Mouse (Mus musculus): ENCODE results near the gene Wtip. TPM values are rescaled to one million over a fixed set of nuclear protein-coding genes. Genes with fewer than 3 reads are reported as not detected.
"Not testable (repeated sequence)": the region's sequence is repeated elsewhere in the genome, so short reads cannot be mapped to it uniquely, and the experiment has no call there.

The Wtip gene
- polyA plus RNA-seq, 1 experiment, result 2.3 TPM

DNA sequence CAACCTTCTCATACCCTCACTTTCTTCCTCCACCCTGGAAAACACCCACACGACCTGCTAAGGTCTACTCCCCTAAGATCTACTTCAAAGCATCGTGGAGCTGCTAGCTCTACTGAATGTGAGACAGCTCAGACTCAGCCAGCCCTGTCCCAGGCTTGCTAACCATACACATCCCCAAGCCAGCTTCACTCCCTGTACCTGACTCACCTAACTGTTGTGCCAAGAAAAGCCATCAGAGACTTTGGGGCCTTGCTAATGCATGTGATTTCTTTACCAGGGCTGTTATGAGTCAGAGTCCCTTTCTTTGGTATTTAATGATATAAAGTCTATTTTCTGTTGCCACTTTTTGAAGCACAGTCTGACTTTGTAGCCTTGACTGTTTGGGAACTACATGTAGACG is 1.9 kb downstream of the Wtip start:
- Histone ChIP-seq H3K4me3 (replicated peaks; ENCODE audit: control insufficient read depth, low read depth, low read length) (no peak overlapping the region), H3K27ac (ENCODE audit: control insufficient read depth, insufficient read depth, low read depth, low read length, poor library complexity) (no peak overlapping the region), H3K4me1 (ENCODE audit: control insufficient read depth, insufficient read depth, low read length) (no peaks in the 10 kb centered on the region)
- TF ChIP-seq POLR2A (IDR thresholded peaks at IDR 0.05; ENCODE audit: borderline replicate concordance, control insufficient read depth, low read depth, low read length), result no peak
- no peak for TF ChIP-seq CTCF (IDR thresholded peaks at IDR 0.05; ENCODE audit: control insufficient read depth, insufficient read depth, low read length)
- 59% methylated on average over 3 of the region's 3 CpGs for WGBS

DNA sequence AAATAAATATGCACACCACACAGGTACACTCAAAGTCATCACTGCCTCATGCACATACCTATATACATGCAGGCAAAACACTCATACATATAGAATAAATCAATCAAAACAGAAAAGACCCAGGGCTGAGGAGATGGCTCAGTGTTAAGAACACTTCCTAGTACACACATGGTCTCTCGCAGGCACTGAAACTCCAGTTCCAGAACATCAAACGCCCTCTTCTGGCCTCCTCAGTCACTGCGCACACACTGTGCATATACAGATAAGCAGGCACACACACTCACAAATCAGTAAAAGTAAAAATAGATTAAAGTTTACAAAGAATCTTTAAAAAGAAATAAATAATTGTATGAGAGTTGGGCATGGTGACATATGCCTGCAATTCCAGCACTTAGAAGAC is 6.8 kb downstream of the Wtip start:
- TF ChIP-seq POLR2A (IDR thresholded peaks at IDR 0.05; ENCODE audit: borderline replicate concordance, control insufficient read depth, low read depth, low read length) (no peak), CTCF (IDR thresholded peaks at IDR 0.05; ENCODE audit: control insufficient read depth, insufficient read depth, low read length) (no peak)
- no peak overlapping the region for H3K27ac ChIP-seq (ENCODE audit: control insufficient read depth, insufficient read depth, low read depth, low read length, poor library complexity)
- no peak overlapping the region for H3K4me3 ChIP-seq (replicated peaks; ENCODE audit: control insufficient read depth, low read depth, low read length)
- WGBS, result 74% methylated on average over 3 of the region's 3 CpGs
- H3K4me1 ChIP-seq (ENCODE audit: control insufficient read depth, insufficient read depth, low read length), result no peaks in the 10 kb centered on the region

DNA sequence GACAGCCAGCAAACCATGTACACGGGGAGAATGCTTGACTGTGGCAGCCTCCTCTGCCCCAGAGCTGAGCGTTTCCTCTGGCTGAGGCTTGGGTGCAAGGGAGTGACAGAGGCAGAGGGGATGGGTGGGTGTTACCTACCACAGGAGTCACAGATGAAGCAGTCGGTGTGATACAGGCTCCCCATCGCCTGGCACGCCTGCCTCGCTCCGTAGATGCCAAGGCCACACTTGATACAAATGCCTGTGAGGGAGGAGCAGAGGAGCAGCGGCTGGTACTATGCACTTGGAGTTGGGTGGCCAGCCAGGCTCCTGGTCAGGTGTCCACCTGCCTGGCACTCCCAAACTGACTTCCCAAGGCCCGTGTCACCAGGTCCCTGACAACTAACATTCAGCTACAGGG is 7.7 kb downstream of the Wtip start:
- 86% methylated on average over 9 of the region's 9 CpGs for WGBS
- no peak for TF ChIP-seq CTCF (IDR thresholded peaks at IDR 0.05; ENCODE audit: control insufficient read depth, insufficient read depth, low read length)
- Histone ChIP-seq H3K4me3 (replicated peaks; ENCODE audit: control insufficient read depth, low read depth, low read length) (no peak overlapping the region), H3K4me1 (ENCODE audit: control insufficient read depth, insufficient read depth, low read length) (no peaks in the 10 kb centered on the region), H3K27ac (ENCODE audit: control insufficient read depth, insufficient read depth, low read depth, low read length, poor library complexity) (no peak overlapping the region)

DNA sequence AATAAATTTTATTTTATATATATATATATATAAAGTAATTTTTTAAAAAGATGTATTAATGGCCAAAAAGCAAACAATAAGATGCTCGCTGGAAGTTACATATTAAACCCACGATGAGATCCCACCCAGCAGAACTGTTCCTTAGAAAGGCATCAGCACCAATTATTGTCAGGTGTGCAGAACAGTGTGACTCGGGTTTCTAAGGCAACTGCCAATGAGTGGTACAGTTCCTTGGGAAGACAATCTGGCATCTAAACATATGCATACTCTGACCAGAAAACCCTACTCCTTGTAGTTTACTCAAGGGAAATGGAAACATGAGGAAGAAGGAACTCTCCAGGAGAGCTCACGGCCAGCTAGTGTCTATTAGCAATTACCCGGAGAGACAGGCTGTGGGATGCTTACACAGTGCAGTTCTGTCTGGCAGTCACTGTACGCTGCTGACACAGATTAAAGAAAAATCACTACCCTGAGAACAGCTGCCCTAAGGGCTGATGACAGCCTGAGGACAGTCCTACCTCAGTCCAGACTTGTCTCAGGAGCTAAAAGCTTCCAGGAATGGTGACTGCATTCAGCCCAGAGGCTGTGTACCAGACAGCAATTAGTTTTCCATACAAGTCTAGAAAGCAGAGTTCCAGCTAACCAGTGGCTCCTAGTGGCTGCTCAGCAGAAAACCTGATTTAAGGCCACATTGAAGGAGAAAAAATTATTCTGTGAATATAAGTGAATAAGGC is 9.9 kb downstream of the Wtip start:
- WGBS, result 79% methylated on average over 6 of the region's 6 CpGs
- TF ChIP-seq CTCF (IDR thresholded peaks at IDR 0.05; ENCODE audit: control insufficient read depth, insufficient read depth, low read length), result no peak
- no peaks in the 10 kb centered on the region for H3K4me1 ChIP-seq (ENCODE audit: control insufficient read depth, insufficient read depth, low read length)
- no peak overlapping the region for H3K4me3 ChIP-seq (replicated peaks; ENCODE audit: control insufficient read depth, low read depth, low read length)
- no peak overlapping the region for H3K27ac ChIP-seq (ENCODE audit: control insufficient read depth, insufficient read depth, low read depth, low read length, poor library complexity)

DNA sequence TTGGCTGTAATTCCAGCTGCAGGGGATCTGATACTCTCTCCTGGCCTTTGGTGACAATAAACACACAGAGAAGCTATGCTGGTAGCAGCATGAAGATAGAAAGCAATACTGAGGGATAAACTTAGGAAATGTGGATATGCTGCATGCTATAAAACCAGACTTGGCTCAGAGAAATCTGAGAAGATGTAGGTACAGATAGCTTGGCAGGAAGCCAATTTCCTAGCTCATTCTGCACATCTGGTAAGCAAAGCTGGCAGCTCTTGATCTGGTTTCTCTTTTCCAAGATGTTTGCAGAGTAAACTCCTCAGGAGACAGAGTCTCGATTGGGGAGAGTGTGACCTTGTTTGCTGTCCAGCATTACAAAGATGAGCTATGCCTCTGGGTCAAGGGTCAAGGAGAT is 12.4 kb downstream of the Wtip start:
- H3K4me3 ChIP-seq (replicated peaks; ENCODE audit: control insufficient read depth, low read depth, low read length); H3K4me1 ChIP-seq (ENCODE audit: control insufficient read depth, insufficient read depth, low read length); H3K27ac ChIP-seq (ENCODE audit: control insufficient read depth, insufficient read depth, low read depth, low read length, poor library complexity): not testable (repeated sequence)
- 51% methylated on average over 1 of the region's 1 CpGs for WGBS

DNA sequence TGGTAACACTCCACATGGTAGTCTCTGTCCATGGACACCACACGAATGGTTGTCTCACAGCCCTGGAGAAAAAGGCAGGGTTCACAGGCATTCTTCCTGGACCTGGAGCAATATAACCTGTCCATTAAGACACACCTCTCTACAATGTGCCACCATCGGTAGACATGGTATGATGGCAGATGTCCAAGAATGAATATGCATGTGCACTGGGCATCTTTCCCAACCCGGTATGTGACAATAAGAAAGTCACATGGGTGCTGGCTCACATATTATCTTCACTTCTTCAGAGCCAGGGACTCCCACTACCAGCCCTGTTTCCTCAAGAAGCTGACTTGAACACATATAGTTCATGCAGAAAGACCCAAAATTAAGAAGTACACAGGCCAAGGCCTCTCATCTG is 16.5 kb downstream of the Wtip start:
- H3K27ac ChIP-seq (ENCODE audit: control insufficient read depth, insufficient read depth, low read depth, low read length, poor library complexity), result no peak overlapping the region
- no peak for TF ChIP-seq CTCF (IDR thresholded peaks at IDR 0.05; ENCODE audit: control insufficient read depth, insufficient read depth, low read length)
- no peaks in the 10 kb centered on the region for H3K4me1 ChIP-seq (ENCODE audit: control insufficient read depth, insufficient read depth, low read length)
- 69% methylated on average over 3 of the region's 3 CpGs for WGBS
- no peak overlapping the region for H3K4me3 ChIP-seq (replicated peaks; ENCODE audit: control insufficient read depth, low read depth, low read length)

DNA sequence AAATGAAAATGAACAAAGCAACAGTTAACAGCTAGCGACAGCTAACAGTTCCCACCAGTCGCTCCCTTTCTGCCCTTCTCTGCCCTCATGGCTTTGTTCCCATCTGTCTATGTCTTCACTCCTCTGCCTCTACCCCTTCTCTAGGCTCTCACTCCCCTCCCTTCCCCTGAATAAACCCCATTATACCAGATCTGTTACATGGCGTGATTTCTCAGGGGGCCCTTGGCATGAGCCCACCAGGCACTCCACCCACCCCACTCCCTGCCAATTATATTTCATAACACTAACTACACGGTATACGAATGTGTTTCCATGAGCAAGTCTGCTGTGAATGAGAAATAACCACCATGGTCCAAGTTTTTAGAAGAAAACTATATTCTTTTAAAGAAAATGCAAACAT is 23.9 kb downstream of the Wtip start:
- TF ChIP-seq POLR2A (IDR thresholded peaks at IDR 0.05; ENCODE audit: borderline replicate concordance, control insufficient read depth, low read depth, low read length), result no peak
- no peak for TF ChIP-seq CTCF (IDR thresholded peaks at IDR 0.05; ENCODE audit: control insufficient read depth, insufficient read depth, low read length)
- WGBS, result 83% methylated on average over 5 of the region's 5 CpGs
- H3K27ac ChIP-seq (ENCODE audit: control insufficient read depth, insufficient read depth, low read depth, low read length, poor library complexity), result no peak overlapping the region
- H3K4me3 ChIP-seq (replicated peaks; ENCODE audit: control insufficient read depth, low read depth, low read length), result no peak overlapping the region
- no peaks in the 10 kb centered on the region for H3K4me1 ChIP-seq (ENCODE audit: control insufficient read depth, insufficient read depth, low read length)

DNA sequence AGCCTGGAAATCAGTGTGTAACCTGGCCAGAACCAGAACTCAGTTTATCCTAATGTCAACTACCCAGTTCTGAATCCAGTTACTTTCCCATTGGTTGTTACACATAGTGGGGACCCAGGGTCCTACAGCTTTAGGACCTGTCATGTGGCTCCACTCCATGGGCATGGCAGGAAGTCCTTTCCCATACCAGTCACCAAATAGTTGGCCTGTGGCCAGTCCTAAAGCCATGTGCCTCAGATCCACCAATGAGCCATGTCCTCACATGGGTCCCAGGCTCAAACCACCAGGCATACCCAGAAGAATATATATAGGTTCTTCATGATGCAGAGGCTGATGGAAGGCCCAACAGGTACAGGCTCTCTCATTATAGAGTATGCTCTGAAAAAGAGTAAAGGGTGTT is 31.8 kb downstream of the Wtip start:
- TF ChIP-seq POLR2A (IDR thresholded peaks at IDR 0.05; ENCODE audit: borderline replicate concordance, control insufficient read depth, low read depth, low read length) (no peak), CTCF (IDR thresholded peaks at IDR 0.05; ENCODE audit: control insufficient read depth, insufficient read depth, low read length) (no peak)
- H3K4me3 ChIP-seq (replicated peaks; ENCODE audit: control insufficient read depth, low read depth, low read length), result no peak overlapping the region

DNA sequence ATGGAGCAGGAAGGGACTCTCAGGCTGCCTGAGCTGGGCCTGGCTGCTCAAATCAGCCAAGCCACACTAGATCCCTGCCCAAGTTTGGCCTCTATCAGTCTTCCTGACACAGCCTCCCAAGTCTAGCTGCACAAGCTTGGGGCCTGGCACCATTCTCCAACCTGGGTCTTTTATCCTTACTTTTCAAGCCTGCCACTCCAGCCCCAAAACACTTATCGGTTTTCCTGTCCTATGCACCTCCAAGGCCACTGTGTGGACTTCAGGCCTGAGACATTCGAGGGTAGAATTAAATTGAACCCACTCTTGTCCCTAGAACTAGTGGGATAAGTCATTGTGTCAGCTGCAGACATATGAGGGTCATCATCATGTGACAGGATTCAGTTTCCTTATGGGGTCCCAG is 33.1 kb downstream of the Wtip start:
- Histone ChIP-seq H3K4me1 (ENCODE audit: control insufficient read depth, insufficient read depth, low read length) (no peaks in the 10 kb centered on the region), H3K27ac (ENCODE audit: control insufficient read depth, insufficient read depth, low read depth, low read length, poor library complexity) (no peak overlapping the region), H3K4me3 (replicated peaks; ENCODE audit: control insufficient read depth, low read depth, low read length) (no peak overlapping the region)
- no peak for TF ChIP-seq CTCF (IDR thresholded peaks at IDR 0.05; ENCODE audit: control insufficient read depth, insufficient read depth, low read length)
- TF ChIP-seq POLR2A (IDR thresholded peaks at IDR 0.05; ENCODE audit: borderline replicate concordance, control insufficient read depth, low read depth, low read length), result no peak
- WGBS, result 64% methylated on average over 2 of the region's 2 CpGs

More for the DNA sequence above, 31.8 kb downstream of the Wtip start:
- Histone ChIP-seq H3K27ac (ENCODE audit: control insufficient read depth, insufficient read depth, low read depth, low read length, poor library complexity) (no peak overlapping the region), H3K4me1 (ENCODE audit: control insufficient read depth, insufficient read depth, low read length) (no peaks in the 10 kb centered on the region)

Measured in bone marrow, adult 2 months (tissue).